Mouse (Mus musculus): Measurements from ENCODE around the gene Tmem128. TPM values are rescaled to one million over a fixed set of nuclear protein-coding genes. Genes with fewer than 3 reads are reported as not detected.

Tmem128 gene
- total and polyA plus RNA-seq, 3 experiments, result 55.9 to 78.9 TPM; not detected in 1

GRCm38 (mm10) chr5:38277098-38277866 is 17.3 kb downstream of the Tmem128 start:
- DNase-seq (ENCODE audit: low read depth, low spot score), result no peak
- Histone ChIP-seq H3K79me2 (ENCODE audit: control insufficient read depth, insufficient read depth, low read length, poor library complexity) (no peaks in the 10 kb centered on the region), H3K9me3 (replicated peaks; ENCODE audit: insufficient read depth, low read length) (no peaks in the 10 kb centered on the region), H3K36me3 (ENCODE audit: control insufficient read depth in 1 of 2, insufficient read depth in 2 of 2, low read length in 2 of 2) (peaks cover 0 to 2% of the 10 kb centered on the region in 2 experiments; a peak in 1 of 4 replicates), H3K4me3 (ENCODE audit: control insufficient read depth in 1 of 2, insufficient read depth in 1 of 2, low read depth in 2 of 2, low read length in 2 of 2) (no peak overlapping the region), H3K4me1 (ENCODE audit: control insufficient read depth in 1 of 2, insufficient read depth in 2 of 2, low read length in 2 of 2) (peaks cover 0 to 14% of the 10 kb centered on the region in 2 experiments; a peak in 1 of 4 replicates), H3K27ac (ENCODE audit: control insufficient read depth, low read depth, low read length) (no peak overlapping the region), H3K27me3 (ENCODE audit: control insufficient read depth in 1 of 2, insufficient read depth in 2 of 2, low read length in 2 of 2) (no peaks in the 10 kb centered on the region), H3K9ac (ENCODE audit: control insufficient read depth, low read depth, low read length, poor library complexity, severe bottlenecking) (no peak overlapping the region)
- TF ChIP-seq TAL1 (IDR thresholded peaks at IDR 0.05; ENCODE audit: low read length), result no peak
- no peak for TF ChIP-seq SMC3 (IDR thresholded peaks at IDR 0.05; ENCODE audit: low read depth, low read length)
- no peak for TF ChIP-seq POLR2AphosphoS5 (IDR thresholded peaks at IDR 0.05; ENCODE audit: borderline replicate concordance, low read depth, low read length)
- TF ChIP-seq TBP (IDR thresholded peaks at IDR 0.05; ENCODE audit: low read depth, low read length), result no peak
- no peak for TF ChIP-seq EP300 (IDR thresholded peaks at IDR 0.05; ENCODE audit: low read depth in 1 of 2, low read length in 2 of 2)
- no peak for TF ChIP-seq JUND (IDR thresholded peaks at IDR 0.05; ENCODE audit: low read depth, low read length)
- no peak for TF ChIP-seq MXI1 (IDR thresholded peaks at IDR 0.05; ENCODE audit: low read depth, low read length)
- TF ChIP-seq RCOR1 (IDR thresholded peaks at IDR 0.05; ENCODE audit: low read depth, low read length), result no peak
- no peak for TF ChIP-seq ZMIZ1 (IDR thresholded peaks at IDR 0.05; ENCODE audit: low read depth, low read length)
- no peak for TF ChIP-seq BHLHE40 (IDR thresholded peaks at IDR 0.05; ENCODE audit: borderline replicate concordance, low read depth, low read length)
- TF ChIP-seq USF2 (IDR thresholded peaks at IDR 0.05; ENCODE audit: borderline replicate concordance in 1 of 2, insufficient read depth in 1 of 2, low read depth in 1 of 2, low read length in 2 of 2), result no peak
- TF ChIP-seq ZC3H11A (IDR thresholded peaks at IDR 0.05; ENCODE audit: low read depth, low read length), result no peak
- TF ChIP-seq CTCF (IDR thresholded peaks at IDR 0.05 in 2 of 3, conservative IDR thresholded peaks at IDR 0.05 in 1 of 3; ENCODE audit: control insufficient read depth in 1 of 3, insufficient read depth in 1 of 3, low read depth in 2 of 3, low read length in 3 of 3, poor library complexity in 1 of 3, severe bottlenecking in 1 of 3), result no peak
- no peak for TF ChIP-seq HCFC1 (IDR thresholded peaks at IDR 0.05; ENCODE audit: low read depth, low read length)

- Histone ChIP-seq H3K27ac (ENCODE audit: control insufficient read depth, low read depth, low read length) (no peak overlapping the region), H3K9me3 (replicated peaks; ENCODE audit: insufficient read depth, low read length) (no peaks in the 10 kb centered on the region), H3K4me3 (ENCODE audit: control insufficient read depth in 1 of 2, insufficient read depth in 1 of 2, low read depth in 2 of 2, low read length in 2 of 2) (no peak overlapping the region), H3K36me3 (ENCODE audit: control insufficient read depth in 1 of 2, insufficient read depth in 2 of 2, low read length in 2 of 2) (peaks cover 0 to 2% of the 10 kb centered on the region in 2 experiments; a peak in 1 of 4 replicates), H3K9ac (ENCODE audit: control insufficient read depth, low read depth, low read length, poor library complexity, severe bottlenecking) (no peak overlapping the region), H3K4me1 (ENCODE audit: control insufficient read depth in 1 of 2, insufficient read depth in 2 of 2, low read length in 2 of 2) (peaks cover 0 to 14% of the 10 kb centered on the region in 2 experiments; a peak in 1 of 4 replicates), H3K79me2 (ENCODE audit: control insufficient read depth, insufficient read depth, low read length, poor library complexity) (no peaks in the 10 kb centered on the region), H3K27me3 (ENCODE audit: control insufficient read depth in 1 of 2, insufficient read depth in 2 of 2, low read length in 2 of 2) (no peaks in the 10 kb centered on the region)
- DNase-seq (ENCODE audit: low read depth, low spot score), result no peak
- no peak for TF ChIP-seq UBTF (IDR thresholded peaks at IDR 0.05; ENCODE audit: borderline replicate concordance, insufficient read depth, low read depth, low read length)
- TF ChIP-seq ZKSCAN1 (IDR thresholded peaks at IDR 0.05; ENCODE audit: low read depth, low read length), result no peak
Observed at GRCm38 (mm10) chr5:38277936-38278600, 18.1 kb downstream of the Tmem128 start.

Measured in MEL (cell line).